Mouse (Mus musculus) lung, postnatal 0 days (tissue): ENCODE data around the gene Vps26b. TPM values are rescaled to one million over a fixed set of nuclear protein-coding genes. Genes with fewer than 3 reads are reported as not detected.

Experiments
- ATAC-seq: fragments of 200-750 bp; cut with Nextera tagmentation; 2 replicates; pipeline ENCODE4 v1.8.0; 2017; ENCODE audit warnings: moderate library complexity
- DNase-seq: peaks from one replicate; pipeline ENCODE4 v3.0.0-alpha.2; 2016; ENCODE audit warnings: low spot score
- H3K27ac ChIP-seq: fragments of 300-500 bp; sonication (generic); 2 replicates; pipeline ENCODE4 v1.5.1; 2014; ENCODE audit warnings: antibody characterized with exemption, mild to moderate bottlenecking, low read length, mixed read lengths
- H3K27me3 ChIP-seq: fragments of 300-500 bp; sonication (generic); replicated peaks from 2 replicates; pipeline ENCODE4 v1.6.1; 2014; ENCODE audit warnings: low read length, mixed read lengths; ENCODE audit not compliant: insufficient read depth
- H3K36me3 ChIP-seq: fragments of 300-500 bp; sonication (generic); 2 replicates; pipeline ENCODE4 v1.6.1; 2014; ENCODE audit warnings: low read length, mixed read lengths; ENCODE audit not compliant: insufficient read depth
- H3K4me1 ChIP-seq: fragments of 300-500 bp; sonication (generic); 2 replicates; pipeline ENCODE4 v1.6.1; 2014; ENCODE audit warnings: antibody characterized with exemption, low read depth, low read length, mixed read lengths; ENCODE audit not compliant: insufficient read depth
- H3K4me2 ChIP-seq: fragments of 300-500 bp; sonication (generic); replicated peaks from 2 replicates; pipeline ENCODE4 v1.6.1; 2014; ENCODE audit warnings: low read depth, mild to moderate bottlenecking, low read length, moderate library complexity, mixed read lengths
- H3K4me3 ChIP-seq: fragments of 300-500 bp; sonication (generic); 2 replicates; pipeline ENCODE4 v1.5.1; 2014; ENCODE audit warnings: low read depth, low read length
- H3K9ac ChIP-seq: fragments of 300-500 bp; sonication (generic); replicated peaks from 2 replicates; pipeline ENCODE4 v1.6.1; 2014; ENCODE audit warnings: low read depth, mild to moderate bottlenecking
- H3K9me3 ChIP-seq: fragments of 300-500 bp; sonication (generic); 2 replicates; pipeline ENCODE4 v1.6.1; 2016; ENCODE audit warnings: low read length, mixed read lengths
- CTCF ChIP-seq: IDR thresholded peaks from 2 replicates; pipeline ENCODE4 v1.5.1; 2016; ENCODE audit warnings: antibody characterized with exemption, mild to moderate bottlenecking
- EP300 ChIP-seq: IDR thresholded peaks from 2 replicates; pipeline ENCODE4 v1.6.1; 2016; ENCODE audit warnings: antibody characterized with exemption, mild to moderate bottlenecking, control low read depth
- WGBS: fragments of 180-500 bp; shearing (Covaris S2); extraction: QIAGEN DNeasy Blood & Tissue Kit; methylation state at CpG from one replicate; pipeline ENCODE4 v1.1.7; 2014; 5-methylcytosine and 5-hydroxymethylcytosine counted together
- polyA plus RNA-seq: library from polyadenylated mRNA; unstranded; fragments of >200 nt; fragmentation: Nextera tagmentation; extraction: Ambion mirVana; gene quantifications from 2 replicates; pipeline ENCODE4 v1.2.1, GENCODE M21; 2015

Gene Vps26b
- polyA plus RNA-seq: 16.7 TPM in 2 replicates

GRCm38 (mm10) chr9:27029828-27030762 lies at the start of gene Vps26b, which contains the start of gene Ncapd3:
Gene Vps26b, minus strand, starts transcription at chr9:27030065.
Gene Ncapd3, plus strand, starts transcription at chr9:27030175.
- Histone ChIP-seq H3K27me3 (no peaks in the 10 kb centered on the region), H3K9me3 (no peaks in the 10 kb centered on the region), H3K4me2 (peak within 1 kb of the TSS; percentile 88), H3K4me3 (peak within 1 kb of the TSS; percentile 98), H3K4me1 (peaks cover 23% of the 10 kb centered on the region; the same call in 1 of the 2 replicates), H3K27ac (peak within 1 kb of the TSS; percentile 96), H3K9ac (peak within 1 kb of the TSS; percentile 84), H3K36me3 (no peaks in the 10 kb centered on the region)
- ATAC-seq (peak; percentile 96), DNase-seq (peak; percentile 98)
- under 1% methylated on average over 64 of the region's 80 CpGs for WGBS
- TF ChIP-seq CTCF: peak; percentile 38; the same call in 1 of the 2 replicates
- TF ChIP-seq EP300: no peak

DNA sequence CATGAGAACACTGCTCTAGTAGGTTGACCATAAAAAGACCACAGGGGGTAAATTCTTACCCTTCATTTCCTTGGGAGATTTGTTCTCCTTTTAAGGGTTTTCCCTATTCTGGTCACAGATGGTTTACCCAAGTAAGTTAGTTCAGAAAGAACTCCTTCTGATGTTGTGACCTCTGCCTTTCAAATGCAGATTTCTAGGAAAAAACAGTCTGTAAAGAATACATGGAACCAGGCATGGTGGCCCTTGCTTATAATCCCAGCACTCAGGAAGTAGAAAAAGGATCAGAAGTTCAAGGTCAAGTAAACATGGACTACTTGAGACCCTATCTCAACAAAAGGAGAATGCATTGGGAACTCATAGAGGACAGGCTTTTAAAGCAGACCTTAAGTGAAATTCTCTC lies 45.9 kb upstream of the Vps26b start:
- Histone ChIP-seq H3K27me3 (no peaks in the 10 kb centered on the region), H3K9me3 (no peaks in the 10 kb centered on the region), H3K4me1 (no peaks in the 10 kb centered on the region), H3K36me3 (peaks cover 23% of the 10 kb centered on the region), H3K27ac (no peak overlapping the region), H3K4me3 (no peak overlapping the region), H3K4me2 (no peak overlapping the region), H3K9ac (no peak overlapping the region)
- ATAC-seq (no peak), DNase-seq (no peak)
- TF ChIP-seq EP300 (no peak), CTCF (no peak)

DNA sequence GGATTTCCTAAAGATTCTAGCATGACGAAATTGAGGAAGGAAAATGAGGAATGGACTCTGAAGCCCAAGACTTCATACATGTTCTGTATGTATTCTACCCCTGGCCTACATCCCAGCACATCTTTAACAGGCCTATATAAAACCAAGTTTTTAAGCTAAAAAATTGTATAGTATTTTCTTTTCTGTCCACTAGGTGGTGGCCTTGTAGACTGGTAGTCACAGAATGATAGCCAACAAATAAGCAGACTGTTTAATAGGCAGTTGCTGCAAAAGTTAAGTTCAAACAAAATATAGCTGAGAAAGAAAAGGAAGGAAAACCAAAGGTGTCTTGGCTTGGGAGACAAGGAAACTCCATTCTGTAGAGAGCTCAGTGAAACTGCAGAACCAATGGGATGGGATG lies 44.8 kb upstream of the Vps26b start:
- no peak overlapping the region for H3K27ac ChIP-seq
- H3K27me3 ChIP-seq: no peaks in the 10 kb centered on the region
- H3K4me3 ChIP-seq: no peak overlapping the region
- H3K36me3 ChIP-seq: peaks cover 31% of the 10 kb centered on the region
- no peaks in the 10 kb centered on the region for H3K4me1 ChIP-seq
- no peak overlapping the region for H3K4me2 ChIP-seq
- 72% methylated on average over 1 of the region's 1 CpGs for WGBS
- TF ChIP-seq EP300 (no peak), CTCF (peak; percentile 50)
- no peak overlapping the region for H3K9ac ChIP-seq
- ATAC-seq (no peak), DNase-seq (peak; percentile 34)
- no peaks in the 10 kb centered on the region for H3K9me3 ChIP-seq

DNA sequence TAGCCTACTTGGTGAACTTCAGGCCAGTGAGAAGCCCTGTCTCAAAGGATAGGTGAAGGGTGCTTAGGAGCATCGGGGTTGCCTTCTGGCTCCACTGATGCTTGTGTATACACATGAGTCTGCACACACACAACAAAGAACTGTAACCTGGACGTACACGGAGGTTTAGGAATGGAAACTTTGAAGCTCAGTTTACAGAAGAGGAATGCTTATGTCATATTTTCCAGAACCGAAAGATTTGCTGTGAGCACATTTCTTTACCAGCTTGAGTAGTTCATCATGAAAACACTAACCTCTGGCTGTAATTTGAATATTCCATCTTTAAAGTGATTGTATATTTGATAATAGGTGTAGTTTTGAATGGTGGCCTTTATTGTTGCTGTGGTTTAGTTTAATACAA lies 41.0 kb upstream of the Vps26b start:
- Histone ChIP-seq H3K27me3 (no peaks in the 10 kb centered on the region), H3K9me3 (no peaks in the 10 kb centered on the region), H3K27ac (no peak overlapping the region), H3K4me1 (no peaks in the 10 kb centered on the region), H3K4me3 (no peak overlapping the region), H3K4me2 (no peak overlapping the region), H3K9ac (no peak overlapping the region), H3K36me3 (peaks cover 42% of the 10 kb centered on the region)
- ATAC-seq: no peak
- TF ChIP-seq CTCF (no peak), EP300 (no peak)
- WGBS: 86% methylated on average over 4 of the region's 4 CpGs
- DNase-seq: no peak

- Histone ChIP-seq H3K4me2 (no peak overlapping the region), H3K4me1 (no peaks in the 10 kb centered on the region), H3K9me3 (no peaks in the 10 kb centered on the region), H3K36me3 (peaks cover 11% of the 10 kb centered on the region; the same call in 1 of the 2 replicates), H3K27ac (no peak overlapping the region), H3K4me3 (no peak overlapping the region), H3K27me3 (no peaks in the 10 kb centered on the region), H3K9ac (no peak overlapping the region)
- ATAC-seq (no peak), DNase-seq (no peak)
- TF ChIP-seq CTCF (no peak), EP300 (no peak)
- 93% methylated on average over 5 of the region's 5 CpGs for WGBS
These were observed 28.5 kb upstream of the Vps26b start for GRCm38 (mm10) chr9:27058341-27058740.

- 83% methylated on average over 2 of the region's 2 CpGs for WGBS
- no peaks in the 10 kb centered on the region for H3K27me3 ChIP-seq
- no peak overlapping the region for H3K27ac ChIP-seq
- no peaks in the 10 kb centered on the region for H3K9me3 ChIP-seq
- TF ChIP-seq EP300: no peak
- peak; percentile 28 for TF ChIP-seq CTCF
- H3K4me2 ChIP-seq: no peak overlapping the region
- no peaks in the 10 kb centered on the region for H3K4me1 ChIP-seq
- H3K4me3 ChIP-seq: no peak overlapping the region
- ATAC-seq (no peak), DNase-seq (no peak)
- peaks cover 24% of the 10 kb centered on the region for H3K36me3 ChIP-seq
- H3K9ac ChIP-seq: no peak overlapping the region
These were observed 19.6 kb upstream of the Vps26b start for GRCm38 (mm10) chr9:27049492-27049891.
